In the genomic region with DNA sequence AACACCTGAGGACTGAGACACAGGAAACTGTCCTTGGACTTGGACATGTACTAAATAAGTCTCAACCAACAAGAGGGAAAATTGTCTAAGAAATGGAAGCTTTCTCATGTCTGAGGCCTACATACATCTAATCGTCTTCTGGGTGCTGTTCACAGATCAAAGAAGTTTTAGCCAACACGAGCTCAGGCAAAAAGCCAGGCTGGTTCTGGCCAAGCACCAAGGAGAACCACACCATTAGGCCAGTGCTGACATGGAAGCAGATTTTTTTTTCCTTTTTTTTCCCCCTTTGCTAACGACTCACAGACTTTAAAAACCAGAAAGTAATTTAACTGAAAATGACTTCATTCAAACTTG, we compare ENCODE assay signal across 10 mouse cellular contexts. TPM values are rescaled to one million over a fixed set of nuclear protein-coding genes. Genes with fewer than 3 reads are reported as not detected.
DNase-seq lines count a peak whose midpoint lies in the region; ATAC-seq lines count a peak whose summit lies in the region.
"Had no signal": no experiment of that assay in that cellular context is flagged by ENCODE, and none has a peak within 500 bp of the region (broad histone marks: within the 10 kb centered on the region; RNA-seq: fewer than 3 reads in every experiment).

No protein-coding gene starts in this region.

- intact Hi-C loops in left cerebral cortex, postnatal 4 days (cut with DNase I): no loop called here
- intact Hi-C loops in left cerebral cortex, postnatal 36 days (cut with DNase I): no loop called here
- intact Hi-C loops in left cerebral cortex, postnatal 14 days (cut with DNase I): no loop called here

- no peak overlapping the region for H3K27ac ChIP-seq in forebrain, embryonic 13.5 days
- no peak overlapping the region for H3K27ac ChIP-seq in forebrain, embryonic 10.5 days
- H3K27ac ChIP-seq: limb, embryonic 12.5 days; neural tube, embryonic 12.5 days had no signal

- H3K27me3 ChIP-seq in forebrain, embryonic 13.5 days: no peaks in the 10 kb centered on the region
- no peaks in the 10 kb centered on the region for H3K27me3 ChIP-seq in forebrain, embryonic 10.5 days (ENCODE audit: poor library complexity, severe bottlenecking)
- H3K27me3 ChIP-seq: limb, embryonic 12.5 days; neural tube, embryonic 12.5 days had no signal

- no peak overlapping the region for H3K4me3 ChIP-seq in forebrain, embryonic 13.5 days
- no peak overlapping the region for H3K4me3 ChIP-seq in forebrain, embryonic 10.5 days
- H3K4me3 ChIP-seq: limb, embryonic 12.5 days; neural tube, embryonic 12.5 days had no signal

- 0 out of 2 replicates have a peak overlapping the region, but pooled peaks have one; percentile 30 for H3K9ac ChIP-seq in forebrain, embryonic 13.5 days
- H3K9ac ChIP-seq: limb, embryonic 12.5 days; neural tube, embryonic 12.5 days had no signal

- no peak for ATAC-seq in forebrain, embryonic 13.5 days

- peaks cover 51% of the 10 kb centered on the region for H3K4me1 ChIP-seq in forebrain, embryonic 13.5 days
- H3K4me1 ChIP-seq in forebrain, embryonic 10.5 days: peaks cover 52% of the 10 kb centered on the region

- no peak for DNase-seq in forebrain, embryonic 10.5 days (ENCODE audit: extremely low spot score, low spot score)
- DNase-seq in left cerebral cortex, postnatal 4 days: peak; percentile 38
- no peak for DNase-seq in left cerebral cortex, postnatal 36 days (ENCODE audit: low spot score in 2 of 2)
- peak; percentile 57 for DNase-seq in cerebellum, postnatal 36 days
- peak; percentile 40 for DNase-seq in lung, postnatal 36 days
- no peak for DNase-seq in embryo, embryonic 11 days
- no peak for DNase-seq in left cerebral cortex, postnatal 14 days (ENCODE audit: low spot score in 2 of 2)

- WGBS in forebrain, embryonic 13.5 days: 48% methylated on average over 3 of the region's 3 CpGs
- 84% methylated on average over 3 of the region's 3 CpGs for WGBS in forebrain, embryonic 10.5 days

- no peak overlapping the region for H3K4me2 ChIP-seq in forebrain, embryonic 13.5 days
- H3K4me2 ChIP-seq: neural tube, embryonic 12.5 days had no signal

- peaks cover 25% of the 10 kb centered on the region for H3K36me3 ChIP-seq in forebrain, embryonic 13.5 days (ENCODE audit: poor library complexity, severe bottlenecking)
- peaks cover 49% of the 10 kb centered on the region for H3K36me3 ChIP-seq in forebrain, embryonic 10.5 days (replicated peaks)

- no peaks in the 10 kb centered on the region for H3K9me3 ChIP-seq in forebrain, embryonic 13.5 days (replicated peaks)
- H3K9me3 ChIP-seq in forebrain, embryonic 10.5 days: no peaks in the 10 kb centered on the region
- H3K9me3 ChIP-seq: limb, embryonic 12.5 days; neural tube, embryonic 12.5 days had no signal

RNA-seq across cellular contexts. Expression of gene Ybx3, which starts 5.3 kb away (rescaled TPM):
- polyA plus RNA-seq in forebrain, embryonic 13.5 days (2015; fragmentation: Nextera tagmentation; extraction: Ambion mirVana): 27.4 and 27.9 TPM in 2 replicates
- 41.6 and 42.5 TPM in 2 replicates for polyA plus RNA-seq in forebrain, embryonic 10.5 days (2016; fragmentation: Nextera tagmentation; extraction: Ambion mirVana)
- 100 to 1,000 TPM; 153 to 174 TPM for total RNA-seq in left cerebral cortex, postnatal 4 days (2021)
- 10 to 100 TPM; 40.9 to 44.5 TPM for total RNA-seq in left cerebral cortex, postnatal 36 days (2021)
- total RNA-seq in left cerebral cortex, postnatal 14 days (2021): 10 to 100 TPM; 72.4 to 73.6 TPM

RNA-seq across cellular contexts. Expression of gene Styk1, which starts 29.6 kb away (rescaled TPM):
- 1.2 and 1.6 TPM in 2 replicates for polyA plus RNA-seq in forebrain, embryonic 13.5 days (2015; fragmentation: Nextera tagmentation; extraction: Ambion mirVana)
- 0.43 and 0.62 TPM in 2 replicates for polyA plus RNA-seq in forebrain, embryonic 10.5 days (2016; fragmentation: Nextera tagmentation; extraction: Ambion mirVana)
- total RNA-seq in left cerebral cortex, postnatal 4 days (2021): 1 to 10 TPM; 6.6 to 6.7 TPM
- under 1 TPM in 1 of 2 experiments, not detected in 1; 0.34 TPM for total RNA-seq in left cerebral cortex, postnatal 36 days (2021)
- under 1 TPM; 0.23 to 0.53 TPM for total RNA-seq in left cerebral cortex, postnatal 14 days (2021)

Comparison
In these comparisons a context has a peak if more than half of its experiments do, and no peak if none do; other contexts are left out.
1. DNase-seq: peak in left cerebral cortex, postnatal 4 days (single experiment), cerebellum, postnatal 36 days (2 of 2) and lung, postnatal 36 days (single experiment); none in forebrain, embryonic 10.5 days (single experiment), left cerebral cortex, postnatal 36 days (0 of 2), embryo, embryonic 11 days (single experiment) and left cerebral cortex, postnatal 14 days (0 of 2).
2. RNA of gene Styk1, which starts 29.6 kb away (total RNA-seq): 6.6 to 6.7 TPM in left cerebral cortex, postnatal 4 days; 0.23 to 0.53 TPM in left cerebral cortex, postnatal 14 days and 0.34 TPM in left cerebral cortex, postnatal 36 days; every median in the first group is over 4 times any median in the second.